Mouse (Mus musculus) gastrocnemius, postnatal 4 days (tissue): ENCODE measurements around the gene Taco1. TPM values are rescaled to one million over a fixed set of nuclear protein-coding genes. Genes with fewer than 3 reads are reported as not detected.

Source experiments
- DNase-seq, 2 experiments: peaks; one replicate each; pipeline ENCODE4 v3.0.0; 2021 to 2022; ENCODE audit warnings: low spot score in 2 of 2, mixed read lengths in 2 of 2
- total RNA-seq, 2 experiments: library from RNA; stranded (reverse); gene quantifications; 2 replicates each; pipeline ENCODE4 v1.2.3; 2021

The Taco1 gene
- total RNA-seq, 2 experiments from 2014 or later, result 19.6 to 19.8 TPM

DNA sequence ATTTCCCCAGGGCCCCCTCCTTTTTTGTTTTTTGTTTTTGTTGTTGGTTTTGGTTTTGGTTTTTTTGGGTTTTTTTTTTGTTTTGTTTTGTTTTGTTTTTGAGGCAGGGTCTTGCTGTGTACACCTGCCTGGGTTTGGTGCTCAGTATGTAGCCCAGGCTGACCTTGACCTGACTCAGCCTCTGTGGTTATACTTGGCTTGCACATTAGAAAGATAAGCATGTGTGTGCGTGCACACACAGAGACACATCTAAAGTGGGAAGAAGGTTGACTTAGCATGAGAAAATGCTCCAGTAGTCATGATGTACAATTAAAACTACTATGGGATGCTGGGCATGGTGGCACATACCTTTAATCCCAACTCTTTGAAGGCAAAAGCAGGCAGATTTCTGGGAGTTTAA lies 5.3 kb upstream of the Taco1 start:
- no peak for DNase-seq

DNA sequence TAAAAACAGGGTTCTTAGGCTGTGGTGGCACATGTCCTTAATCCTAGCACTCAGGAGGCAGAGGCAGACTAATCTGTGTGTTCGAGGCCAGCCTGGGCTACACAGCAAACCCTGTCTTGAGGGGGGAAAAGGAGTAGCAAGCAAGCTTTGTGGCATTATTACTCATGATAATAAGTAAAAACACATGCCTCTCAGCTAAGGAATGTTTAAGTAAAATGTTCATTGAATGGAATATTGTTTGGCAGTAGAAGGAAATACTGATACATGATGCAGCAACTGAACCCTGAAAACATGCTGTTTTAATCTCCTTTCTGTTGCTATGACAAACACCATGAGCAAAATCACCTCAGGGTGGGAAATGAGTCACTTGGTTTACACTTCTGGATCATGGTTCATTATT lies 4.5 kb upstream of the Taco1 start:
- no peak for DNase-seq

DNA sequence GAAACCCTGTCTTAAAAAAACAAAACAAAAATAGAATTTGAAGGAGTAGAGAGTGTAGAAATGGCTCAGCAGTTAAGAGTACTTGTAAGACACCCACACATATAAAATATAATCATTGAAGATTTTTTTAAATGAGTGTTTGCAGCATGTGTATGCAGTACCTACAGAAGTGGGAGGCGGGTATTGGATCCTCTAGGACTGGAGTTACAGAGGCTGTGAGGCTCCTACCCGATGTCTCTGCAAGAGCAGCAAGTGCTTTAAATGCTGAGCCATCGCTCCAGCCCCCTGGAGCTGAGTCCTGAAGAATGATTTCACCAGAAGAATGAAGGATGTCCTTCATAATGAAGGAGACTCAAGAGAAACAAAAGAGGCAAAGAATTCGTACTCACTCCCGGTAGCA lies 2.1 kb upstream of the Taco1 start:
- no peak for DNase-seq

DNA sequence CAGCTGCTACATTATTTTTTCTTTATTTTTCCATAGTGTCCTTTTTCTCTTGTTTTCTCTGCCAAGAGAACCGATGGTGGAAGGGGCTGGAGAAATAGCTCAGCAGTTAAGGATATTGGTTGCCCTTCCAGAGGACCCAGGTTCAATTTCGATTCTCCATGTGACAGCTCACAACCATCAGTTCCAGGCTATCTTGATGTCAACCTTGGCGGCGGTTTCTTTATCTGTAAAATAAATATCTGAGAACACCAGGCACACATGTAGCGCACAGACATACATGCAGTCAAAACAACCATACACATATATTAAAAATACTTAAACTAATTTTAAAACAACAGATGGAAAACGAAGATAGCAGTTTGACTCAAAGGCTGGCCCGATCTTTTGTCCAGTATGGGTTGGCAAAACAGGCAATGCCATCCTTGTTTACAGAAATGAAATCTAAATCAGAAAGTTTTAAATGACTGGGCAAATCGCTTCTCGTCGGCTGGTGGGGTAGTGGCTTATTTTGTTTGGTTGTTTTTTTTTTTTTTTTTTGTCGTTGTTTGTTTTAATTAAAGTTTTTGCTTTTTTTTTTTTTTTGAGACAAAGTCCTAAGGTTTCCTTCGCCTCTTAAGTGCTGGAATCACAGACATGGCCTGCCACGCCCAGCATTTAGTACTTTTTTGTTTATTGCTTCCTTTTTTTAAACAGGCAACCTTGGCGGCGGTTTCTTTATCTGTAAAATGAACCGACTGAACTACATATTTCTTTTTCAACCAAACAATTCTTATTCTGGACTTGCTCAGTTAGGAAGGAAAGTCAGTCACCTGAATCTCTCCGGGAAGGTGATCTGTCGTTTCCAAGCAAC lies 563 bp upstream of the Taco1 start:
- DNase-seq, result no peak

DNA sequence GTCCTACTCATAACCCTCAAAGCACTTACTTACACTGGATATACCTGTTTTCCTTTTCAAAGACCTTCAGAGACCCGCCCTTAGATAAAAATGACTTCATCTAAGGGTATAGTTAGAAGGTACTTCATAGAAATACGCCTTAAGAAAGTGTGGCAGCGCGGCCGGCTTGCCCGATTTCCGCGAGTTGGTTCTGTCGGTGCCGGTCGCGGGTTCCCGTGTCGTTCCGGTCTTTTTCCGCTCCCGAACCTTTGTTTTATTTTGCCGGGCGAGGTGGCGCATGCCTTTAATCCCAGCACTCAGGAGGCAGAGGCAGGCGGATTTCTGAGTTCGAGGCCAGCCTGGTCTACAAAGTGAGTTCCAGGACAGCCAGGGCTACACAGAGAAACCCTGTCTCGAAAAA lies 755 bp downstream of the Taco1 start:
- DNase-seq, result peak; percentile 66 to 68

DNA sequence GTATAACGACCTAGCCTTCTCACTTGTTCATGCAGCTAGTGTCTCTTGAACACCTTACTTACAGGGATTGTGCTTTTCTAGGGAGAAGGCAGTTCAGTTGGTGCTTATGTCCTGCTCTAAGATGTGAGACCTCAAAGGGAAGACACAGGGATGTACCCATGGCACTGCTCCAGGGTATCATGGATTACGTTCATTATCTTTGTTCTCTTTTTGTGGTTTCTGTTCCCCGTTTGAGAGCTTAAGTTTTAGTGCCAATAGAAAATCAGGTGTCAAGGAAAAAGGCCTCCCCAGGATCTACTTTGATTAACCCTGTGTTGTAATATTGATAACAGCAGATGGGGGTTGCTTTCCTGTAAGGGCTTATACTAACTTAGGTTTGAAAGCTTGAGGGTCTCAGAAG lies 7.9 kb downstream of the Taco1 start:
- DNase-seq, result no peak

DNA sequence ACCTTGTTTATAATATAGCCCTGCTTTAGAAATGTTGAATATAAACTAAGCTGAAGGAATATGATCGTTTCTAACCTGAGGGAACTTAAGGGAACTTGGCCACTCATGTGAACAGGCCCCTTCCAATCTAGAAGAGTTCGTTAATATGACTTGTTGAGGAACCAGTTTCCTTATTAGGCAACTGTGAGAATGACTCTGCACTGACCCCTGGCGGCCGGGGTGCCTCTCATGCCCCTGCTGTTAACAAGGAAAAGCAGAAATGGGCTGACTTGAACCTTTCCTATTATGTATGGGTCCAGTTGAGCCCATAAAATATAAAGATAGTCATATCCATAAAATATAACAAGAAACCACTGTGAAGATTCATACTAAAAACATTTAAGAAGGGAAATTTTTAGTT lies 10.5 kb downstream of the Taco1 start:
- peak; percentile 40 to 67 for DNase-seq

DNA sequence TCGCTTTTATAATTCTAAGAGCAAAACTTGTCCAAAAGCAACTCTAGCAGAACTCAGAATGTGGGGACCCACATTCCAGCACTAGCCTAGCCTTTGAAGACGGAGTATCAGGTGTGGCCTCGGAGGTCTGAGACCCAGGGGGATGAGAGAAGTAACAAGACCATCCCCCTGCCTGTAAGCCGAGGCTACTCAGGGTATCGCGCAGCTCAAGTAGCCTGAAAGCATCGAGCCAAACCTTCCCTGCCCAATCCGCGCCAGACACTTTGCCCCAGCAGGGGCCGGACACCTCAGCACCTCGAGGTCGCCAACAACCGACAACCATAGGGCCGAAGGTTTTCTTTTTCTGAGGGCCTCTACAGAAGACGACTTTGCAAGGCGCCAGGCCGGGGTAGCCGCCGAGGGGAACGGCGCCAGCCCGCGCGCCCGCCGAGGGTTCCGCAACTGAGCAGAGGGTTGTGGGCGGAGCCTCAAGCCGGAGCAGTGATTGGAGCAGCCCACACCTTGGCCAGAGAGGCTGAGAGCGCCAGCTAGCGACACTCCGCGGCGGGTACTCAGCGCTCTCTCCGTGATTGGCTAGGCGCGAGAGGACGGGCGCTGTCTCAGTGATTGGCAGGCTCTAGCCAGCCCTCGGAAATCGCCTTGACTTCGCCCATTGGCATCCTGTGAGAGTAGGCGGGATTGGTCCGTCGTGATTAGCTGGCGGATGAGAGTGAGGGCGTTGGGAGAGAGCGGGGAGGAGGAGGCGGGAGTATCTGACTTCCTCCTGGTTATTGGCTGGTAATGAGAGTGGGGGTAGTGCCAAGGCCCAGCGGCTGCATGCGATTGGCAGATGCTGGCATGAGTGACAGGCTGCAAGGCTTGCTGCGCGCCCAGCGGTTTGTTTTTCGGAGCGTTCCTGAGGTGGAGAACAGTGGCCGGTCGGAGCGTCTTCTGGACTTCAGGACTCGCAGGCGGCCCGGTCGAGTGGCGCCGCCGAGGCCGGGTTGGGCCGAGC lies 18.1 kb downstream of the Taco1 start, which contains the start of gene Map3k3:
Gene Map3k3 (plus strand): TSS at position 906 of the 994 bp plus-strand sequence.
- peak; percentile 91 to 98 for DNase-seq

DNA sequence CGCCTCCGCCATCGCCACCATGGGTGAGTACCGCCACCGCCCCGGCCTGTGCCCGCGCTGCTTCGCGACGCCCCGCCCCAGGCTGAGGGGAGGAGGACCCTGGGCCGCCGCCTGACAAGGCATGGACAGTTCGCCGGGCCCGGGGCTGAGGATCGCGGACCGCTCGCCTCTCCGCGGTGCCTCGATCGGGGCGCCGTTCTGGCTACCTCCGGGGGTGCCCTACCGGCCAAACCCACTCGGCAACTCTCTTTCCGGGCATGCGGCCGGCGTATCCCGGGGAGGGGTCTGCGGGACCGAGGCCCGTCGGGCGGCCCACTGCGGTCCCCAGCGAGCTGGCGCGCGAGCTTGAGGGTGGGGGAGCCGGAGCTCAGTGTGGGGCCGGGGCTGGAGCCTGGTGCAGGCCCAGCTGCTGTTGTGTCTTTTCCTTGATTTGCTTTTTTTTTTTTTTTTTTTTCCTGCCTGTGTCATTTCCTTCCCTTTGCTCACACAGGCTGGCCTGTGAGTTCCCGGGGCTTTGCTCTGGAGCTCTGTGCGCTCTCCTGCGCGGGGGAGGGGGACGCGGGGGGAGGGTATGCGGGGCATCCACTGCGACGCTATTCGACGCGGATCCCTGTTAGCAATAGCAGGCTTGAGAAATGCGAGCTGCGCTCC lies 19.2 kb downstream of the Taco1 start:
- peak; percentile 76 to 83 for DNase-seq

DNA sequence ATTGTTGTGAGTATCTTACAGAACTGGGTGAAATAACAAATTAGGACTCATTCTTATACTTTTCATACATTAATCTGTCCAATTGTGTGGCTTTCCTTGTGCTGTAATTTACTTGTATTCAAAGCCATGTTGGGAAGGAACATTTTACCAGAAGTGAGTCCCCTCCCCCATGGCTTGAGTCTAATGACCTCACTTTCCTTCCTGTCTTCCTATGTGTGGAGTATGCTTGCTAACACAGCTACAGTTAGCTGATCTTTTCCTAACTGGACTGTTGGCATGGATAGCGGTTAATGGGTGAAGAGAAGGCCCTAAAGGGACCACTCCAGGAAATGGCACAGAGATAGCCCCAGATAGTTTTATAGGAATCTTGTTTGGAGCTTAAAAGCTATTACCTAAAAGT lies 32.4 kb downstream of the Taco1 start:
- no peak for DNase-seq

DNA sequence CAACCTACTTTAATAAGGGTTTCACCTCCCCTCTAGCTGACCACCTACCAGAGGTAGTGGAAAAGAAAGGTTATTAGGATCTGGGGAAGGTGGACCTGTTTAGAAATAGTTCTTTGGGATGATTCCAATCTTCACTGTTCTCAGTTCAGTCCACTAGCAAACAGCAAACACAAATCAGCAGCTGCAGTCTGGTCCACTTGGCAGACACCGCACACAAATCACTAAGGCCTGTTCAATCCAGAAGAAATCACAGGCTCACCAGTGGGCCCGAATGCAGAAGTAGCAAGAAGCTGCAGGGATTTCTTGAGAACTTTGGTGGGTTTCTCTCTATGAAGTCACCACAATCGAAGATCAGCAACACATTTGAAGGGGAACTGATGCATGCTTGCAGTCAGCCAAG lies 37.0 kb downstream of the Taco1 start:
- DNase-seq, result no peak

DNA sequence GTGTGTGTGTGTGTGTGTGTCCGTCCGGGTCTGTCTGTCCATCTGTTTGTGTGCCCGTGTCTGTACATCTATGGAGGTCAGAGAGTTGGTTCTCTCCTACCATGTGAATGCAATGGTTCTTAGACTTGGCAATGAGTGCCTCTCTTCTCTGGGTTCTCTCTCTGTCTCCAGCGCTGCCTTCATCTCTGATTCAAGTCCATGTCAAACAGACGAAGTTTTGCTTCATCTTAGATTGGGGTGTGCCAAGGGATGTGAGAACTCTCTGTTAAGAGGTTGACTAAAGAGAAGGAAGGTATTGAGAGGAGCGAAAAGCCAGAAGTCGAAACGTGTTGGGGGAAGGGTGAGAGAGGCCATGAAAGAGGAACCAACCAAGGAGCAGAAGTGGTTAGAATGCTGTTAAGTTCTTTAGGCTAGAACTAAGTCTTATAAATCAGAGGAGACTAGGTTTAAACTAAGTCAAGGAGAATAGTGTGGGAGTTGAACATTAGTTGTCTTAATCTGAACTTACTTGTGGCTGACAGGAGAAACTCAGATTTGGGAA lies 40.3 kb downstream of the Taco1 start:
- DNase-seq, result no peak

DNA sequence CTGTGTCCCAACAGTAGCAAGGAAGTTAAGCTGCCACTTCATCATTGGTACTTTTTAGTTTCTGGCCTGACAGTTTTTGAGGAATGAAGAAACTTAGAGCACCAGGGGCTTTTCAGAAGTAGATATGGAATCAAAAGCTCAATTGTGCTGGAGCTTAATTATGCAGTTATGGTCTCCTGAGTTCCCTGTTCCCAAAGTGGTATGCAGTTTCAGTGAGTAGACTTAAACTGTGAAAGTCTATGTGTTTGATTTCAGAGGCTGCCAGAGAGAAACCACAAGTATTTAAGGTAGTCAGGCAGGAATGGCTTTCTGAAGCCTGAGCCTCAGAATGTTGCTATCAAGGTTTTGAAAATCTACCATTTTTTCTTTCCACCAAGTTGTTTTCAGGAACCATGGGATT lies 45.8 kb downstream of the Taco1 start:
- no peak for DNase-seq

DNA sequence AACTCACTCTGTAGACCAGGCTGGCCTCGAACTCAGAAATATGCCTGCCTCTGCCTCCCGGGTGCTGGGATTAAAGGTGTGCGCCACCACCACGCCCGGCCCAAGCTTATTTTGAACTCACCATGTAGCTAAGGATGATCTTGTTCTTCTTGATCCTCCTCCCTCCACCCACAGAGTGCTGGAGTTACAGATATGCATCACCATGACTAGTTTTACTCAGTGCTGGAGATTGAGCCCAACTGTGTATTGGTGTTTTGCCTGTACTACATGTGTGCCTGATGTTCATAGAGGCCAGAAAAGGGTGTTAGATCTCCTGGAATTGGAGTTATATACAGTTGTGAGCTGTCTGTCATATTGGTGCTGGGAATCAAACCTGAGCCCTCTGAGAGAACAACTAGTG lies 56.4 kb downstream of the Taco1 start:
- DNase-seq, result no peak

DNA sequence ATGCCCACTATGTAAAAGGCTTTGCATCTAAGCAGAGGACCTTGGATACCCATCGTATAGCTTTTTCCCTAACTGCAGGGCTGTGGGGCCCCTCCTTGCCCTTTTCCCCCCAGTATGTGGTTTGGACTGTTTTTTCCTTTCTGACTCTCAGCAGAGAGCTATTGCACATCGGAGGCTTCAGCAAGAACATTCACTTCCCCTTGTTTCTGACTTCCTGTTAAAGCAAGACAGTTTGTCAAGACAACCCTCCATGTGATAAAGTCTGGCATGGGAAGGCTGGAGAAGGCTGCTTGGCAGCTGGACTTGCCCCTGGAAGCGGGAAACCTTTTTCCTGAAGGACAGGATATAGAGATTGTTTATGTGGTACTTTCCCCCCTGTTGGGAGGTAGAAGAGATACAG lies 56.9 kb downstream of the Taco1 start:
- DNase-seq, result no peak

Other genes with a start within 250 kb of the Taco1 start
- gene Cyb561, start 112.7 kb upstream of the Taco1 start, total RNA-seq, result 1 to 10 TPM; 4.9 to 5.0 TPM
- gene Ace, start 98.1 kb upstream of the Taco1 start, total RNA-seq, result 10 to 100 TPM; 23.0 to 35.7 TPM
- gene Ace3, start 71.4 kb upstream of the Taco1 start, total RNA-seq, result not detected
- under 1 TPM in 1 of 2 experiments, not detected in 1; 0.31 TPM for gene Kcnh6, start 57.9 kb upstream of the Taco1 start, total RNA-seq
- gene Dcaf7, start 29.2 kb upstream of the Taco1 start, total RNA-seq, result 10 to 100 TPM; 60.3 to 60.5 TPM
- gene Map3k3, start 18.6 kb downstream of the Taco1 start, total RNA-seq, result 10 to 100 TPM; 45.9 to 47.1 TPM
- gene Gm10840, start 94.8 kb downstream of the Taco1 start, total RNA-seq, result not detected
- 10 to 100 TPM; 35.8 to 40.7 TPM for gene Limd2, start 94.8 kb downstream of the Taco1 start, total RNA-seq
- gene Strada, start 136.1 kb downstream of the Taco1 start, total RNA-seq, result 10 to 100 TPM; 26.4 to 32.3 TPM
- 10 to 100 TPM; 72.7 to 74.6 TPM for gene Ccdc47, start 150.3 kb downstream of the Taco1 start, total RNA-seq
- gene Ddx42, start 150.9 kb downstream of the Taco1 start, total RNA-seq, result 10 to 100 TPM; 46.1 to 47.3 TPM
- gene Ftsj3, start 190.0 kb downstream of the Taco1 start, total RNA-seq, result 10 to 100 TPM; 32.6 to 34.6 TPM
- 100 to 1,000 TPM; 123 to 146 TPM for gene Psmc5, start 190.1 kb downstream of the Taco1 start, total RNA-seq
- gene Smarcd2, start 206.9 kb downstream of the Taco1 start, total RNA-seq, result 10 to 100 TPM; 36.6 to 38.1 TPM
- gene Tcam1, start 210.6 kb downstream of the Taco1 start, total RNA-seq, result under 1 TPM; 0.12 to 0.29 TPM
- not detected for gene Gh, start 235.8 kb downstream of the Taco1 start, total RNA-seq
- gene Cd79b, start 248.7 kb downstream of the Taco1 start, total RNA-seq, result 1 to 10 TPM; 1.3 to 1.5 TPM